Mouse (Mus musculus): ENCODE results near the gene Kif6. TPM values are rescaled to one million over a fixed set of nuclear protein-coding genes. Genes with fewer than 3 reads are reported as not detected.

Kif6 gene
- polyA plus RNA-seq, 1 experiment from 2014 or later: 3.5 TPM

DNA sequence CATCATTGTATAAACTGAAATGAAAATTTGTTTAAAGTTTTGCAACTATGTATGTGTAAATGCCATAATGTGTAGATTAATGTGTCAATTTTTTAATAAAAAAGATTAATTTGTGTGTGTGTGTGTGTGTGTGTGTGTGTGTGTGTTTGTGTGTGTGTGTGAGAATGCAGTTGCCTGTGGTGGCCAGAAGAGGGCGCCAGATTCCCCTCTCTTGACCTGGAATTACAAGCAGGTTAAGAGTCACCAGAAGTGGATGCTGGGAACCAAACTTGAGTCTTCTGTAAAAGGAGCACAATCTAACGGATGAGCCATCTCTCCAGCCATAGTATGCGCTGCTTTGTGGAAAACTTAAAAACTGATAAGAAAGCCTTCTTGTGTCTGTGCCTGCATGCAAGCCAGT, 121.4 kb downstream of the Kif6 start:
- Histone ChIP-seq H3K9me3 (ENCODE audit: control insufficient read depth, low read length) (peaks cover 2% of the 10 kb centered on the region; the same call in 1 of the 2 replicates), H3K4me1 (ENCODE audit: control insufficient read depth, insufficient read depth, low read length) (no peaks in the 10 kb centered on the region), H3K4me2 (ENCODE audit: low read depth) (no peak overlapping the region), H3K4me3 (ENCODE audit: low read depth, low read length) (no peak overlapping the region), H3K27ac (ENCODE audit: low read depth, low read length) (no peak overlapping the region), H3K9ac (ENCODE audit: low read length) (no peak overlapping the region), H3K36me3 (ENCODE audit: control insufficient read depth, insufficient read depth, low read length) (no peaks in the 10 kb centered on the region), H3K27me3 (ENCODE audit: control insufficient read depth, insufficient read depth, low read length) (no peaks in the 10 kb centered on the region)
- 74% methylated on average over 3 of the region's 3 CpGs for WGBS
- DNase-seq (ENCODE audit: low spot score): no peak
- no peak for ATAC-seq (ENCODE audit: insufficient read depth, low FRiP score, low TSS enrichment)

DNA sequence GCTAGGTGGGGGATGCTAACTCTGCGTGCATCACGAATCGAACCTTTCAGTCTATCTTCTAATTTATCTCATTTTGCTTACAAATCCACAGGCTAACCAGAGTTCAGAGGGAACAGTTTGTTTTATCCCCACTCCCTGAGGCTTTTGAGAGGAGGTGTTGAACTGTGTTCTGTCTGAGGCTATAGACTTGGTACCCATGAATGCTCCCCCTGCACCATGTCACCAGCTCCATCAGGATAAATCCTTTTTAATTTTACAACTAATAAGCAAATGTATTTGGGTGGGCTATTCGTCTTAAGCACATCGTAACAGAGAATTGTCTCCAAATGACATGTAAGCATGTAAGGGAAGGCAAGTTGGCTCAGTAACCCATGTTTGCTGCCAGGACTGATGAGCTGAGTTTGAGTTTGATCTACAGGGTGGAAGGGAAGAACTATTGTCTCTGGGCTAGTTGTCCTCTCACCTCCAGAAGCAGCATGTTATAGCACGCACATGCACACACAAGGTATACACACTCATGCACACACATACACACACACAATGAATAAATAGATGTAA, 122.4 kb downstream of the Kif6 start:
- no peak overlapping the region for H3K9ac ChIP-seq (ENCODE audit: low read length)
- no peaks in the 10 kb centered on the region for H3K27me3 ChIP-seq (ENCODE audit: control insufficient read depth, insufficient read depth, low read length)
- ATAC-seq (ENCODE audit: insufficient read depth, low FRiP score, low TSS enrichment): no peak
- H3K9me3 ChIP-seq (ENCODE audit: control insufficient read depth, low read length): peaks cover 2% of the 10 kb centered on the region; the same call in 1 of the 2 replicates
- 98% methylated on average over 6 of the region's 6 CpGs for WGBS
- no peaks in the 10 kb centered on the region for H3K36me3 ChIP-seq (ENCODE audit: control insufficient read depth, insufficient read depth, low read length)
- no peaks in the 10 kb centered on the region for H3K4me1 ChIP-seq (ENCODE audit: control insufficient read depth, insufficient read depth, low read length)
- H3K27ac ChIP-seq (ENCODE audit: low read depth, low read length): no peak overlapping the region
- DNase-seq (ENCODE audit: low spot score): no peak
- H3K4me3 ChIP-seq (ENCODE audit: low read depth, low read length): no peak overlapping the region
- H3K4me2 ChIP-seq (ENCODE audit: low read depth): no peak overlapping the region

DNA sequence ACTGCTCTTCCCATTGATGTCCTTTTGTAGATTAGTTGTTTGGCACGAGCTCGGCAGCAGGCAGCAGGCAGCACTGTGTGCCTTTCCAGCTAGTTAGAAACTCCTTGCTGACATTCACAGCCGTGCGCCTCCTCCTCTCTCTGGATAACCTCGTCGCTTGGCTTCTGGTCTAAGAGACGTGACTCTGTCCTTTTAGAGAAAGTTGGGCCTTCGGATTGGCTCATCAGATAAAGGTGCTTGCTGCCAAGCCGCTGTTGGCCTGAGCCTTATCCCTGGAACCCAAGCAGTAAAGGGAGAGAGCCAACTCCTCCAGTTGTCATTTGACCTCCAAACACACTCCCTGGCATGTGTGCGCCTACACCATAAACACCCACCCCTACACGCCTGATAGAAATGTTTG, 123.4 kb downstream of the Kif6 start:
- H3K9ac ChIP-seq (ENCODE audit: low read length): no peak overlapping the region
- H3K4me1 ChIP-seq (ENCODE audit: control insufficient read depth, insufficient read depth, low read length): no peaks in the 10 kb centered on the region
- peaks cover 2% of the 10 kb centered on the region; the same call in 1 of the 2 replicates for H3K9me3 ChIP-seq (ENCODE audit: control insufficient read depth, low read length)
- no peak for ATAC-seq (ENCODE audit: insufficient read depth, low FRiP score, low TSS enrichment)
- WGBS: 87% methylated on average over 11 of the region's 11 CpGs
- DNase-seq (ENCODE audit: low spot score): no peak
- H3K27me3 ChIP-seq (ENCODE audit: control insufficient read depth, insufficient read depth, low read length): no peaks in the 10 kb centered on the region
- H3K27ac ChIP-seq (ENCODE audit: low read depth, low read length): no peak overlapping the region
- H3K4me3 ChIP-seq (ENCODE audit: low read depth, low read length): no peak overlapping the region
- no peak overlapping the region for H3K4me2 ChIP-seq (ENCODE audit: low read depth)
- H3K36me3 ChIP-seq (ENCODE audit: control insufficient read depth, insufficient read depth, low read length): no peaks in the 10 kb centered on the region

DNA sequence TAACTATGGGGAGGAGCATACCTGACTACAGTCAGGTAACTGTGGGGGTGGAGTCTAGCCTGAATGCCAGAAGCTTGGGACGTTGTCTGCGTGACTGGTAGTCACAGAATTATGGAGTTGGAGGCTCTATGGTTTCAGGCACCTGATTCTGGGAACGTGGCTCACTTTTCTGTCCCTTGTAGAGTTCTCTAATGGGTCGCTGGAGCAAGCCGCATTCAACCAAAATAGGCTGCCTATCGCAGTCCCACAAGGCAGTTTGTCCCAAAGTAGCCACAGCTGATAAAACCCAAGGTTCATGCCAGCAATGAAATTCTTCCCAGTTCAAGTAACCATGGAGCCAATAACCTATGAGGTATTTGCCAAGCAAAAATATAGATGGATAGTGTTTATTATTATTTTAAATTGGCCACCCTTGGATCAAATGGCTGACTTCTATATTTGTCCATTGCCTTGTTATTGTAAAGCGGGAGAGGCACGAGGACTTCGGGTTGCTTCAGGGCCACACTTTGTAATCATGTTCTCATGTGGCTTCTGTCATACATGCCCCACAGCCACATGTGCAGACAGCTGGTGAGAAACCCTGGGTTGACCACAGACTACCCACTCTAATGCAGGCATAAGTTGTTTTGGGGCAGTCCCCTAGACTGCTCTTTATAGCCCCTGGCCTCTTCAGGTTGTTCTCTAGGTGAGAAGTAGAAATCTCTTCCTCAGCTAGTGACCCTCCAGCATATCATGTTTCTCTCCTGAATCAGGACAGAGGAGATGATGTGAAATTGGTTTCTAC, 125.2 kb downstream of the Kif6 start:
- no peak for DNase-seq (ENCODE audit: low spot score)
- Histone ChIP-seq H3K4me2 (ENCODE audit: low read depth) (no peak overlapping the region), H3K4me3 (ENCODE audit: low read depth, low read length) (no peak overlapping the region), H3K36me3 (ENCODE audit: control insufficient read depth, insufficient read depth, low read length) (no peaks in the 10 kb centered on the region), H3K27me3 (ENCODE audit: control insufficient read depth, insufficient read depth, low read length) (no peaks in the 10 kb centered on the region), H3K9me3 (ENCODE audit: control insufficient read depth, low read length) (peaks cover 2% of the 10 kb centered on the region; the same call in 1 of the 2 replicates), H3K4me1 (ENCODE audit: control insufficient read depth, insufficient read depth, low read length) (no peaks in the 10 kb centered on the region), H3K9ac (ENCODE audit: low read length) (no peak overlapping the region), H3K27ac (ENCODE audit: low read depth, low read length) (no peak overlapping the region)
- no peak for ATAC-seq (ENCODE audit: insufficient read depth, low FRiP score, low TSS enrichment)
- 87% methylated on average over 9 of the region's 9 CpGs for WGBS

DNA sequence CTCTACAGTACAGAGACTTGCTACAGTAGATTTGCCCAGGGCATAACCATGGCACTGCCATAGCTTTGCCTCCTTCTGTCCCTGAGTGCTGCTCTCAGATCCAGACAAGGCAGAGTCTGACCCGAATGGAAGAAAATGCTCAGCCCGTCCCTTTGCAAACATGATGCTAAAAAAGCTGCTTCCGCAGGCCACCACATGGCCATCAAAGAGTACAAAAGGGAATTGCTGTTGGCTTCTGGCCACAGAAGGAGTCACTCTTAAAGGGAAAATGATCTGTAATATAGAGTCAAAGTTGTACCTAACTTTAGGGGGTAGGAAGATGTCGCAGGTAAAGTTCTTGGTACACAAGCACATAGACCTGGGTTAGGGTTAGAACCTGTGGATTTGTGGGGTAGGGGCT, 126.2 kb downstream of the Kif6 start:
- H3K9ac ChIP-seq (ENCODE audit: low read length): no peak overlapping the region
- no peak overlapping the region for H3K4me3 ChIP-seq (ENCODE audit: low read depth, low read length)
- no peaks in the 10 kb centered on the region for H3K27me3 ChIP-seq (ENCODE audit: control insufficient read depth, insufficient read depth, low read length)
- ATAC-seq (ENCODE audit: insufficient read depth, low FRiP score, low TSS enrichment) (no peak), DNase-seq (ENCODE audit: low spot score) (no peak)
- no peaks in the 10 kb centered on the region for H3K36me3 ChIP-seq (ENCODE audit: control insufficient read depth, insufficient read depth, low read length)
- H3K9me3 ChIP-seq (ENCODE audit: control insufficient read depth, low read length): peaks cover 2% of the 10 kb centered on the region; the same call in 1 of the 2 replicates
- no peak overlapping the region for H3K4me2 ChIP-seq (ENCODE audit: low read depth)
- H3K27ac ChIP-seq (ENCODE audit: low read depth, low read length): no peak overlapping the region
- 94% methylated on average over 4 of the region's 4 CpGs for WGBS
- no peaks in the 10 kb centered on the region for H3K4me1 ChIP-seq (ENCODE audit: control insufficient read depth, insufficient read depth, low read length)

DNA sequence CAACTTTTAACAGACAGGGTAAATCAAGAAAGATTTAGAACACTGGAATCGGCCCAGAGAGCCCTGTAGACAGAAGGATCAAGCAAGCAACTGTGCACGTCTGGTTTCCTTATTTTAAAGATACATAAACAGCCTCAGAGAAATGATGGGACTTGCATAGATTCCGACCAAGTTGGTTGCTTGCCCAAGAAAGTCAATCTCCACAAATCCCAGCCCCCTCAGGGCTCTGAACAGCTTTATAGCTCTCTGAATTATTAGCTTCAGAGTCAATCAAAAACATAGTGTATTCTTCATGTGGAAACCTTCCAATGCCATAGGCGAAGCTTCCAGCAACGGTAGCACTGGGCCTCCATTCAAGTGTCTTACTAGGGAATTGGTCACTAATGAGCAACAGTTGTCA, 127.0 kb downstream of the Kif6 start:
- no peak for DNase-seq (ENCODE audit: low spot score)
- no peaks in the 10 kb centered on the region for H3K9me3 ChIP-seq (ENCODE audit: control insufficient read depth, low read length)
- no peaks in the 10 kb centered on the region for H3K27me3 ChIP-seq (ENCODE audit: control insufficient read depth, insufficient read depth, low read length)
- H3K4me2 ChIP-seq (ENCODE audit: low read depth): no peak overlapping the region
- no peak for ATAC-seq (ENCODE audit: insufficient read depth, low FRiP score, low TSS enrichment)
- H3K36me3 ChIP-seq (ENCODE audit: control insufficient read depth, insufficient read depth, low read length): no peaks in the 10 kb centered on the region
- no peak overlapping the region for H3K4me3 ChIP-seq (ENCODE audit: low read depth, low read length)
- WGBS: 89% methylated on average over 5 of the region's 5 CpGs
- no peak overlapping the region for H3K9ac ChIP-seq (ENCODE audit: low read length)
- no peak overlapping the region for H3K27ac ChIP-seq (ENCODE audit: low read depth, low read length)
- no peaks in the 10 kb centered on the region for H3K4me1 ChIP-seq (ENCODE audit: control insufficient read depth, insufficient read depth, low read length)

DNA sequence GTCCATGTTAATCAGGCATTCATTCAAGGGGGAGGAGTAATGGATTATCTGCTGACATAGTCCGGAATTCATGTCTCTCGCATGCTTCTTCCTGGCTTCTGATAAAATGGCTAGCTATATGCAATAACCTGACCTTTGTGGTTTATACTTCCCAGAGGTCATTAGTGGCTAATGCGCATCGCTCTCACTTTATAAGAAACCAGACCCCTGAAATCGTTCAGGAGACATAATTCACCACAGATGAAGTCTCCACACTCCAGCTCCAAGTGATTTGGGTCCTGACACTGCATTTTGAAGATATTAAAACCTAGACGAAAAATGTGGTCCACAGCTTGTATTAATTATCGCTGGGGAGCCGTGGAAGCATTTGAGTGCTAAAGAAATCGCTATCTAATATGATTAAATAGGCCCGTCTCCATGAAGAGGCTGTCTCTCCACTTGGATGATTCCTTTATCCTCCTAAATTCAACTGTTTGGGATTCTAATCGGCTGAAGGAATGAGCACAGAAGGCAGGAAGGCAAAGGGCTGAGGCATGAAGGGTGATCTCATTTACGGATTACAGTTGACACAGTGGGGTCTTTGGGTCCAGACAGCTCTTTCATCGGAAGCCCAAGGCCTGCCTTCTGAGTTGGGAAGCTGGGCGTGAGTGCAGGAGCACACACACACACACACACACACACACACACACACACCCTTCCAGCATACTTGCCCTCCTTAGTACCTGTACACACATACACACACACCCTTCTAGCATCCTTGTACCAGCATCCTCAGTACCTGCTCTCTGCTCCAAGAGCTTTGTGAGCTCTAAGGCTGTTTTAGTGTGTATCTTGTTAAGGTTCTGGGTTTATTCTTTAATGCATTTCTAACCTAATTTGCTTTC, 128.9 kb downstream of the Kif6 start:
- no peak for ATAC-seq (ENCODE audit: insufficient read depth, low FRiP score, low TSS enrichment)
- H3K4me1 ChIP-seq (ENCODE audit: control insufficient read depth, insufficient read depth, low read length): no peaks in the 10 kb centered on the region
- no peaks in the 10 kb centered on the region for H3K27me3 ChIP-seq (ENCODE audit: control insufficient read depth, insufficient read depth, low read length)
- no peaks in the 10 kb centered on the region for H3K9me3 ChIP-seq (ENCODE audit: control insufficient read depth, low read length)
- H3K36me3 ChIP-seq (ENCODE audit: control insufficient read depth, insufficient read depth, low read length): no peaks in the 10 kb centered on the region
- WGBS: 73% methylated on average over 14 of the region's 14 CpGs
- no peak overlapping the region for H3K4me3 ChIP-seq (ENCODE audit: low read depth, low read length)
- no peak for DNase-seq (ENCODE audit: low spot score)
- no peak overlapping the region for H3K9ac ChIP-seq (ENCODE audit: low read length)
- no peak overlapping the region for H3K27ac ChIP-seq (ENCODE audit: low read depth, low read length)
- H3K4me2 ChIP-seq (ENCODE audit: low read depth): no peak overlapping the region

DNA sequence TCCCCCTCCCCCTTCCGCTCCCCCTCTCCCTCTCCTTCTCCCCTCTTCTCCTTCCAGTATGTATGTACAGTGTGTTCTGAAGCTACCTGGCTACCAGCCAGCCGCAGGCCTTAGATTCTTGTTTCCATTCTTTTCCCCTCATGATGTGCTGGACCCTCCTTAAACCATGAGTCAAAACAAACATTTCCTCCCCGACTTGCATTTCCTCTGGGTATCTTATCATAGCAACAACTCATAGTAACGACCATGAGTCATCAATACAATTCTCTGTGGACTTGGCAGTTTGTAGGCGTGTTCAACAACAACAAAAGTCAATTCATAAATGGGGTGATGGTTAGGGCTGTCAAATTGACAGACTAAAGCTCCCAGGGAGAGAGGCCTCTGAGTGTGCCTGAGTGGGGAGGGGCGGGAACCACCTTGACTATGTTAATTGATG, 136.0 kb downstream of the Kif6 start:
- Histone ChIP-seq H3K4me1 (ENCODE audit: control insufficient read depth, insufficient read depth, low read length) (no peaks in the 10 kb centered on the region), H3K36me3 (ENCODE audit: control insufficient read depth, insufficient read depth, low read length) (no peaks in the 10 kb centered on the region), H3K27me3 (ENCODE audit: control insufficient read depth, insufficient read depth, low read length) (no peaks in the 10 kb centered on the region), H3K9me3 (ENCODE audit: control insufficient read depth, low read length) (no peaks in the 10 kb centered on the region), H3K4me3 (ENCODE audit: low read depth, low read length) (no peak overlapping the region), H3K9ac (ENCODE audit: low read length) (no peak overlapping the region), H3K27ac (ENCODE audit: low read depth, low read length) (no peak overlapping the region), H3K4me2 (ENCODE audit: low read depth) (no peak overlapping the region)
- WGBS: 81% methylated on average over 6 of the region's 6 CpGs
- DNase-seq (ENCODE audit: low spot score) (no peak), ATAC-seq (ENCODE audit: insufficient read depth, low FRiP score, low TSS enrichment) (no peak)
